Mouse (Mus musculus) right cerebral cortex, postnatal 14 days (tissue): ENCODE results near the gene Gm2974.
"Not testable (repeated sequence)": the region's sequence is repeated elsewhere in the genome, so short reads cannot be mapped to it uniquely, and the experiment has no call there.

Experiments
- DNase-seq: peaks from one replicate; pipeline ENCODE4 v3.0.0; 2022

Gene Gm2974

GRCm38 (mm10) chr14:4182491-4183210 lies at the start of gene Gm2974:
Gene Gm2974, plus strand, starts transcription at chr14:4182576.
- peak; percentile 14 for DNase-seq

- DNase-seq, result not testable (repeated sequence)
These were observed 40.7 kb upstream of the Gm2974 start for GRCm38 (mm10) chr14:4141646-4142045.

GRCm38 (mm10) chr14:4164730-4165129 lies 17.6 kb upstream of the Gm2974 start, which contains the start of gene Gm3127:
Gene Gm3127, plus strand, starts transcription at chr14:4165030.
- DNase-seq, result not testable (repeated sequence)

GRCm38 (mm10) chr14:4182030-4182429 lies 346 bp upstream of the Gm2974 start:
- DNase-seq, result peak; percentile 2

GRCm38 (mm10) chr14:4183375-4183774 lies 999 bp downstream of the Gm2974 start:
- DNase-seq, result peak; percentile 4

GRCm38 (mm10) chr14:4249331-4249730 lies 67.0 kb downstream of the Gm2974 start, which contains the start of gene Gm3138:
Gene Gm3138, plus strand, starts transcription at chr14:4249631.
- not testable (repeated sequence) for DNase-seq
